Mouse (Mus musculus): ENCODE results near the gene Pde1c.

DNA sequence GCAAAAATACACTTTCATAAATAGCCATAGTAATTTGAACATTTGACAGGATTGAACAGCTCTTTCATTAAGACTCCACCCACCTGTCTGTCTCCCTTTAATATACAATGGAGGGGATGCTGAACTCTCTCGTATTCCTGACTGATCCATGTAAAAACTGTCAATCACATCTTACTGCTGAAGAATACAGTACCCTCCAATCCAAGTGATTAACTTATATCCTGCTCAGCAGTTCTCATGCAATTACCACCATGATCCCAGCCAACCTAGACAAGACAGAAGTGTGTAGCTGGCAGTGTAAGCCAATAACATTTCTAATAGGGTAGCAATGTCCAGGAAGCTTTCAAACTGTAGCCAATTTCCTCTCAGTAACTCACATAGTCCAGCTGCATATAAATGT lies 226.9 kb downstream of the Pde1c start:
- no peak for TF ChIP-seq CTCF (IDR thresholded peaks at IDR 0.05; ENCODE audit: low read depth)
- TF ChIP-seq EP300 (IDR thresholded peaks at IDR 0.05; ENCODE audit: low read depth): no peak
